Mouse (Mus musculus): Measurements from ENCODE around the gene Cfap52.
A peak's percentile ranks its signal among the peaks of the same experiment; 100 is the strongest.

Cfap52 gene

GRCm38 (mm10) chr11:67965242-67965883 is at the start of gene Cfap52:
Gene Cfap52 (minus strand): TSS chr11:67965651.
- peak; percentile 88 to 93 for DNase-seq

GRCm38 (mm10) chr11:68012207-68012606 is 46.8 kb upstream of the Cfap52 start:
- no peak for DNase-seq

- DNase-seq = no peak
Observed at GRCm38 (mm10) chr11:68009377-68009776, 43.9 kb upstream of the Cfap52 start.

- DNase-seq = no peak
Observed at GRCm38 (mm10) chr11:68007645-68008044, 42.2 kb upstream of the Cfap52 start.

GRCm38 (mm10) chr11:68006216-68006789 is 40.9 kb upstream of the Cfap52 start:
- no peak for DNase-seq

- DNase-seq = peak; percentile 28 to 72
Observed at GRCm38 (mm10) chr11:68004191-68004590, 38.7 kb upstream of the Cfap52 start.

- no peak for DNase-seq
Observed at GRCm38 (mm10) chr11:67999629-68000028, 34.2 kb upstream of the Cfap52 start.

- DNase-seq = no peak
Observed at GRCm38 (mm10) chr11:67998905-67999304, 33.5 kb upstream of the Cfap52 start.

- DNase-seq = no peak
Observed at GRCm38 (mm10) chr11:67995965-67996364, 30.5 kb upstream of the Cfap52 start.

GRCm38 (mm10) chr11:67991240-67991639 is 25.8 kb upstream of the Cfap52 start:
- DNase-seq = no peak

GRCm38 (mm10) chr11:67983564-67983963 is 18.1 kb upstream of the Cfap52 start:
- no peak for DNase-seq

GRCm38 (mm10) chr11:67975252-67975651 is 9.8 kb upstream of the Cfap52 start:
- DNase-seq = no peak

GRCm38 (mm10) chr11:67973225-67973624 is 7.8 kb upstream of the Cfap52 start:
- DNase-seq = no peak

GRCm38 (mm10) chr11:67972606-67973005 is 7.2 kb upstream of the Cfap52 start:
- no peak for DNase-seq

GRCm38 (mm10) chr11:67967831-67968230 is 2.4 kb upstream of the Cfap52 start:
- no peak for DNase-seq

- peak; percentile 84 to 94 for DNase-seq
Observed at GRCm38 (mm10) chr11:67965905-67966878, 741 bp upstream of the Cfap52 start, which contains the start of gene Stx8. Gene Stx8 (plus strand): TSS chr11:67966193.

- no peak for DNase-seq
Observed at GRCm38 (mm10) chr11:67964110-67964509, 1.3 kb downstream of the Cfap52 start.

GRCm38 (mm10) chr11:67954413-67954812 is 11.0 kb downstream of the Cfap52 start:
- DNase-seq = no peak

- DNase-seq = no peak
Observed at GRCm38 (mm10) chr11:67953604-67954003, 11.8 kb downstream of the Cfap52 start.

- no peak for DNase-seq
Observed at GRCm38 (mm10) chr11:67949475-67949874, 16.0 kb downstream of the Cfap52 start.

GRCm38 (mm10) chr11:67948229-67948628 is 17.2 kb downstream of the Cfap52 start:
- peak; percentile 26 to 50 for DNase-seq

GRCm38 (mm10) chr11:67932156-67932555 is 33.3 kb downstream of the Cfap52 start:
- no peak for DNase-seq

GRCm38 (mm10) chr11:67926348-67927055 is 38.9 kb downstream of the Cfap52 start:
- no peak for DNase-seq
